Mouse (Mus musculus): ENCODE results near the gene H2-Q4.
A peak's percentile ranks its signal among the peaks of the same experiment; 100 is the strongest.
"Not testable (repeated sequence)": the region's sequence is repeated elsewhere in the genome, so short reads cannot be mapped to it uniquely, and the experiment has no call there.

The H2-Q4 gene

DNA sequence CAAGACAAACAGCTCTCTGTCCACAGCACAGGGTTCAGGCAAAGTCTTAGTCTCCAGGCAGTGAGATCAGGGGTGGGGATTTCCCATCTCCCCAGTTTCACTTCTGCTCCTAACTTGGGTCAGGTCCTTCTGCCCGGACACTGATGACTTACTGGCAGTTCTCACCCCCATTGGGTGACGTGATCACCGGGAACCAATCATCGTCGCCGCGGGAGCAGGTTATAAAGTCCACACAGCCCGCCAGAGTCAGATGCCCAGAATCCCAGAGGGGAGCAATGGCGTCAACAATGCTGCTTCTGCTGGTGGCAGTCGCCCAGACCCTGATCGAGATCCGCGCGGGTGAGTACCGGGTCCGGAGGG lies at the start of gene H2-Q4:
Gene H2-Q4, plus strand, starts transcription at position 249 of the 360 bp plus-strand sequence.
- DNase-seq (ENCODE audit: low read depth, low spot score): peak; percentile 51

DNA sequence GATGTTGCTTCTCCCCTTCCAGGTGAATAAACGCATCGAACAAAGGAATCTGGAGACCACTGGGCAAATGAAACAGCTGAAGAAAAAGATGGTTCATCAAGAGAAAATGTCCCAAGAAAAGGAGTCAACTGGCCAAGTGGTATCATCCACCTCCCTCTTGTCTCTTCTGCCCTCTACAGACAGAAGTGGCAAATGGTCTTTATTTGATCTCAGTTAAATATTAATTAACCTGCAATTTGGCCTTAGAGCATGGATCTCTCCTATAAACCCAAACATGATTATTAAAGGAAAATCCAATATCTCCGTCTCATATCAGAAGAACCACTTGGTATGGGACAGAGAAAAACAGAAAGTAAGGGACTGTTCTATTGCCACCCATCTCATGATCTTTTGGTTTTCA lies 49.7 kb upstream of the H2-Q4 start:
- DNase-seq (ENCODE audit: low read depth, low spot score): not testable (repeated sequence)

- not testable (repeated sequence) for DNase-seq (ENCODE audit: low read depth, low spot score)
Measured at GRCm38 (mm10) chr17:35331546-35331945, 47.9 kb upstream of the H2-Q4 start.

DNA sequence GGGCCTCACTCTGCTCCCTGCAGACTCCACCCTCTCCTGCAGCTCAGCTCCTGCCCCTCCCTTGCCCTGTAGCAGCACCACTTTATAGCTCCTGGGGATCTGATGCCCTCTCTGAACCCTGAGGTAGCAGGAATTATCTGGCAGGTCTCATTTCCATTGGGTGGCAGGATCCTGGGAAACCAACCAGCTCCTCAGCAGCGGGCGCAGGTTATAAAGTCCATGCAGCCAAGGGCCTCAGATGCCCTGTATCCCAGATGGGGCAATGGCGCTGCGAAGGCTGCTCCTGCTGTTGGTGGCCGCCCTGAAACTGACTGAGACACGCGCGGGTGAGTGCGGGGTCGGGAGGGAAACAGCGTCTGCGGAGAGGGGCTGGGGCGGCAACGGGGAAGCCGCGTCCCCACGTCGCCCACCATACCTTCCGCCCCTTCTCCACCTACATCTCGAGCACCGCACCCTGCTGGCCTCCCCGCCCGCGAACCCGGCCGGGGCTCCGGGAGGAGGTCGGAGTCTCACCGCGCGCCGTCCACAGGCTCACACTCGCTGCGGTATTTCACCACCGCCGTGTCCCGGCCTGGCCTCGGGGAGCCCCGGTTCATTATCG lies 37.2 kb upstream of the H2-Q4 start, which contains the start of gene H2-Q2:
Gene H2-Q2, plus strand, starts transcription at position 172 of the 601 bp plus-strand sequence.
- no peak for DNase-seq (ENCODE audit: low read depth, low spot score)

DNA sequence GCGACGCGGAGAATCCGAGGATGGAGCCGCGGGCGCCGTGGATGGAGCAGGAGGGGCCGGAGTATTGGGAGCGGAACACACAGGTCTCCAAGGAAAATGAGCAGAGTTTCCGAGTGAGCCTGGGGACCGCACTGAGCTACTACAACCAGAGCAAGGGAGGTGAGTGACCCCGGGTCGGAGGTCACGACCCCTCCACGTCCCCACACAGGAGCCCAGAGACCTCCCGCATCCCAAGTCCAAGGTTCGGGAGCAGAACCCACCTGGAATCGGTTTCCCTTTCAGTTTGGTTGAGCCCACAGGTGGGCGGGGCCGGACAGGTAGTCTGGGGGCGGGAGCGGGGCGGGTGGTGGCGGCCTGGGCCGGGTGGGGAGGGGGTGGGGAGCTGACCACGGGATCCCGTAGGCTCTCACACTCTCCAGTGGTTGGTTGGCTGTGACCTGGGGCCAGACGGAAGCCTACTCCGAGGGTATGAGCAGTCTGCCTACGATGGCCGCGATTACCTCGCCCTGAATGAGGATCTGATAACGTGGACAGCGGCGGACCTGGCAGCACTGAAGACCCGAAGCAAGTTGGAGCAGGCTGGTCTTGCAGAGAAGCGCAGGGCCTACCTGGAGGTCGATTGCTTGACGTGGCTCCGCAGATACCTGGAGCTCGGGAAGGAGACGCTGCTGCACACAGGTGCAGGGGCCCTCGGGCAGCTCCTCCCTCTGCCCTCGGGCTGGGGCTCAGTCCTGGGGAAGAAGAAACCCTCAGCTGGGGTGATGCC lies 36.5 kb upstream of the H2-Q4 start:
- no peak for DNase-seq (ENCODE audit: low read depth, low spot score)

GRCm38 (mm10) chr17:35347659-35348058 lies 31.8 kb upstream of the H2-Q4 start:
- DNase-seq (ENCODE audit: low read depth, low spot score): not testable (repeated sequence)

GRCm38 (mm10) chr17:35353275-35353674 lies 26.1 kb upstream of the H2-Q4 start:
- not testable (repeated sequence) for DNase-seq (ENCODE audit: low read depth, low spot score)

DNA sequence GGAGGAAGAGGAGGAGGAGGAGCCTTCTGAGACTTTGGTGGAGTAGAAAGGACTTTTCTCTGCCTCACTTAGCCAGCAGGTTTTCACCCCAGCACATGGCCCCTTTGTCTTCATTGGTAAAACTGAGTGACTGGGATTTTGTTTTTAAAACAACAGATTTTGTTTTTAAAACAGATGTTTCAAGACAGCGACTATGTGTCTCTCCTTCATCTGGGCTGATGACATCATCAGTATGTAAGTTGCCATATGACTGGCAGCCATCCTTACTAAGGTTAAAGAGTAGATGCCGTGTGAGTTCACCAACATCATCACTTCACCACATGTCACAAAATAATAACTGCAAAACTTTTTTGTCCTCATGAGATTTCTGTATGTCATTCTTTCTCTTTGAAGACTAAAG lies 25.3 kb upstream of the H2-Q4 start:
- DNase-seq (ENCODE audit: low read depth, low spot score): no peak

DNA sequence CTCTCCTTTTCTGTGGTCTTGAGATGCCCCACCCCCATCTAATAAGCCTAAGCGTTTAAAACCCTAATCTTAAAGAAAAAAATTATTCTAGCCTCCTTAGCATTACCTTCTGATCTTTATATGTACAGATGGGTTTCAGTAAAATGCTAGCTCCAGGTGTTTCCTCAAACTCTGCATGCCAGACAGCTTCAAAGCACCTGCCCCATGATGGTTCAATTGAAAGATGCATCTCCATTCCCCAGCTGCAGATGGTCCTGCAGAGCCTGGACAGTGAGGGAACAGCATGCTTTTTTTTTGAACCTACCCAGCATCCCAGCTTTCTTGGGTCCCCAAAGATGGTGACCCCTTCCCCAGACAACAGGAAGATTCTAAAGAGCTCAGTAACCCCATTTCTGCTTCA lies 22.3 kb upstream of the H2-Q4 start:
- DNase-seq (ENCODE audit: low read depth, low spot score): no peak

DNA sequence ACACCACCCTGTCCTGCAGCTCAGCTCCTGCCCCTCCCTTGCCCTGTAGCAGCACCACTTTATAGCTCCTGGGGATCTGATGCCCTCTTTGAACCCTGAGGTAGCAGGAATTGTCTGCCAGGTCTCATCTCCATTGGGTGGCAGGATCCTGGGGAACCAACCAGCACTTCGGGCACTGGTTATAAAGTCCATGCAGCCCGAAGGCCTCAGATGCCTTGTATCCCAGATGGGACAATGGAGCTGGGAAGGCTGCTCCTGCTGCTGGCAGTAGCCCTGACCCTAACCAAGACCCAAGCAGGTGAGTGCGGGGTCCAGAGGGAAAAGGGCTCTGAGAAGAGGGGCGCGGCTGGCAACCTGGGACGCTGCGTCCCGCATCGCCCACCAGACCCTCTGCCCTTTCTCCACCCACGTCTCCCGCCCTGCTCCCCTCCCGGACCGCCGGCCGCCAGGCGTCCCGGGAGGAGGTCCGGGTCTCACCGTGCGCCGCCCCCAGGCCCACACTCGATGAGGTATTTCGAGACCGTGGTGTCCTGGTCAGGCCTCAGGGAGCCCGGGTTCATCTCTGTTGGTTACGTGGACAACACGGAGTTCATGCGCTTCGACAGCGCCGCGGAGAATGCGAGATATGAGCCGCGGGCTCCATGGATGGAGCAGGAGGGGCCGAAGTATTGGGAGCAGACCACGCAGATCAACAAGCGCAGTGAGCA lies 20.5 kb upstream of the H2-Q4 start:
- no peak for DNase-seq (ENCODE audit: low read depth, low spot score)

GRCm38 (mm10) chr17:35359470-35359862 lies 20.0 kb upstream of the H2-Q4 start:
- DNase-seq (ENCODE audit: low read depth, low spot score): no peak

DNA sequence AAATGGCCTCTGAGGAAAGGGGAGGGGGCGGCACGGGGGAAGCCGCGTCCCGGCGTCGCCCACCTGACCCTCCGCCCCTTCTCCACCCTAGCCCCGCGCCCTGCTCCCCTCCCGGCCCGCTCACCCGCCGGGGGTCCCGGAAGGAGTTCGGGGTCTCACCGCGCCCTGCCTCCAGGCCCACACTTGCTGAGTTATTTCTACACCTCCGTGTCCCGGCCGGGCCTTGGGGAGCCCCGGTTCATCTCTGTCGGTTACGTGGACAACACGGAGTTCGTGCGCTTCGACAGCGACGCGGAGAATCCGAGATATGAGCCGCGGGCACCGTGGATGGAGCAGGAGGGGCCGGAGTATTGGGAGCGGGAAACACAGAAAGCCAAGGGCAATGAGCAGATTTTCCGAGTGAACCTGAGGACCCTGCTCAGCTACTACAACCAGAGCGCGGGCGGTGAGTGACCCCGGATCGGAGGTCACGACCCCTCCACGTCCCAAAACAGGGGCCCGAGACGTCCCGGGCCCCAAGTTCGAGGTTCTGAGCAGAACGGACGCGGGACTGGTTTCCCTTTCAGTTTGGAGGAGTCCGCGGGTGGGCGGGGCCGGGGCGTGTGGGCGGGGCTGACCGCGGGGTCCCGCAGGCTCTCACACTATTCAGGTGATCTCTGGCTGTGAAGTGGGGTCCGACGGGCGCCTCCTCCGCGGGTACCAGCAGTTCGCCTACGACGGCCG lies 473 bp downstream of the H2-Q4 start:
- no peak for DNase-seq (ENCODE audit: low read depth, low spot score)

DNA sequence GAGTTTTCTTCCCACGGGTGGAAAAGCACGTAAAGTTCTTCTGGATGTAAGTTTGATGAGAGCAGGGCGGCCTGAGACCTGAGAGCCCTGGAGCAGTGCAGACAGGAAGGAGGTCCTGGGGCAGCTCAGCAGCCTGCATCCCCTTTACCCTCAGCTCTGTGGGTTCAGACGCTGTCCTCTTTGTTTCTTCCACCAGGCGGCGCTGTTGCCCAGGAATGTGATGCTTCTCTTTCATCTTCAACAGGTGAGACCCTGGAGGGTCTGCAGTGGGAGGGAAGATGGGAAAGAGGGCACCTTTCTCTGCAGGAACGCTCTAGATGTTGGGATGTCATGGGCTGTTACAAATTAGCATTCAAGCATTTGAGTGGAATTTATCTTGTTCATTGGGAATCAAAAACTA lies 10.4 kb downstream of the H2-Q4 start:
- not testable (repeated sequence) for DNase-seq (ENCODE audit: low read depth, low spot score)

GRCm38 (mm10) chr17:35392671-35393070 lies 13.3 kb downstream of the H2-Q4 start:
- DNase-seq (ENCODE audit: low read depth, low spot score): not testable (repeated sequence)

GRCm38 (mm10) chr17:35393864-35394800 lies 14.7 kb downstream of the H2-Q4 start:
- not testable (repeated sequence) for DNase-seq (ENCODE audit: low read depth, low spot score)

GRCm38 (mm10) chr17:35396956-35397355 lies 17.5 kb downstream of the H2-Q4 start:
- DNase-seq (ENCODE audit: low read depth, low spot score): not testable (repeated sequence)

DNA sequence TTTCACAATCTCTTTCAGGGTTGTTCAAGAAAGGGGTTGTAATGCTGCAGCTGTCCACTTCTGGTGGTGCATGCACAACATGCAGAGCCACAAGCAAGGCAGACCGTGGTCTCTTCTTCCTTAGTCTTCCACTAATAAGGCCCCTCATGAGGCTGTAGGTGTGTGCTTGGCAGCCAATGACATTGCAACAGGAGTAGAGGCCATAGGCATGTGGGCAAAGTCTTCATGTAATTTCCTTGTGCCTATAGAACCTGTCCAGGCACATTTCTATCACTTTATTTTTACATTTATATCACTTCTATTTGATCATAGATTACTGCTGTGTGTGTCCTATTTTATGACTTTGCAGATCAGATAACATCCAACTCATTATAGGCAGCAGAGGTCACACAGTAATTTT lies 33.6 kb downstream of the H2-Q4 start:
- not testable (repeated sequence) for DNase-seq (ENCODE audit: low read depth, low spot score)

DNA sequence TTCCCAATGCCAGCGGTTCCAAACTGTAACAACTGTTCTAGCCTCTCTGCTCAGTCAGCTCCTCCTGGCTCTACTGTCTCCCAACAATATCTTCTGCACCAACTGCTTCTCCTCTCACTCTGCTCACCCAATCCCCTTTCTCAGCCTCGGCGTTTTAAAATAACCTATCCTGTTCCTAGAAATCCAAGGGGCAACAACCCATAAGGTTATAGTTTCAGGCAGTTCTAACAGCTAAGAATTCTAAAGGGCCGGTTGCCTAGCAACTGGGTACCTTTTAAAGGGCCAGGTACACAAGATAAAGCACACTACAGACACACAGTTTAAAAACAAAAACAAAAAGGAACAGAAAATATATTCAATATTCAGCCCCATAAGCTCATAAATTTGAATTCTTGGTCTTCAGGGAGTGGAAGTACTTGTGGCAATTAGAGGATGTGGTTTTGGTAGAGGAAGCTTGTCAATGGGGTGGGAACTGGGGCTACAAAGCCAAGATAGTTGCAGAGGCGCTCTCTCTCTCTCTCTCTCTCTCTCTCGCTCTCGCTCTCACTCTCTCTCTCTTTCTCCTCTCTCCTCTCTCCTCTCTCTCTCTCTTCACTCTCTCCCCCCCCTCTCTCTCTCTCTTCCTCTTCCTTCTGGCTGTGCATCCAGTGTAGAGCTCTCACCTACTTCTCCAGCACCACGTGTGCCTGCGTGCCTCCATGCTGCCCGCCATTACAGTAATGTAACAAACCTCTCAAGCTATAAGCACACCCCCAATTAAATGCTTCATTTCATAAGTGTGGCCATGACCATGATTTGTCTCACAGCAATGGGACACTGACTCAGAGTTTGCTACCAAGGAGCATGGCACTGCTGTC lies 36.1 kb downstream of the H2-Q4 start:
- not testable (repeated sequence) for DNase-seq (ENCODE audit: low read depth, low spot score)

GRCm38 (mm10) chr17:35418772-35419171 lies 39.4 kb downstream of the H2-Q4 start:
- no peak for DNase-seq (ENCODE audit: low read depth, low spot score)

DNA sequence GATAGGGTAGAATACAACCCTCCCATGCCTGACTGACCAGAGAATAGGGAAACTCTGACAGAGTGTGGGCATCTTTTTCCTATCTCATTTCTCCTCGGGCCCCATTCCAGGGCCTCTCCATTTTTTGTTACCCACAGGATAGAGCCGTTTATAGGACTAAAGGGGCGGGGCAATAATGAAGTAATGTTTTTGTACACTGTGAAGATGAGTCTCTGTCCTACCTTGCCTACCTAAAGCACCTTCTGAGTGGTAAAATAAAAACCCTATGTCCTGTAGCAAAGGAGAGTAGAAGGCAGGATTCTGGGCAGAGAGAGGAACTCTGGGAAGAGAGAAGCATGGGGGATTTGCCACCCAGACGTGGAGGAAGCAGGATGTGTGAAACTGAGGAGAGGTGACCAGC lies 40.1 kb downstream of the H2-Q4 start:
- DNase-seq (ENCODE audit: low read depth, low spot score): not testable (repeated sequence)
